Mouse (Mus musculus) layer of hippocampus, adult 9-11 months (tissue): ENCODE data around the gene Cep89.

Experiments used
- DNase-seq: peaks from one replicate; pipeline ENCODE4 v3.0.0; 2022

The Cep89 gene

DNA sequence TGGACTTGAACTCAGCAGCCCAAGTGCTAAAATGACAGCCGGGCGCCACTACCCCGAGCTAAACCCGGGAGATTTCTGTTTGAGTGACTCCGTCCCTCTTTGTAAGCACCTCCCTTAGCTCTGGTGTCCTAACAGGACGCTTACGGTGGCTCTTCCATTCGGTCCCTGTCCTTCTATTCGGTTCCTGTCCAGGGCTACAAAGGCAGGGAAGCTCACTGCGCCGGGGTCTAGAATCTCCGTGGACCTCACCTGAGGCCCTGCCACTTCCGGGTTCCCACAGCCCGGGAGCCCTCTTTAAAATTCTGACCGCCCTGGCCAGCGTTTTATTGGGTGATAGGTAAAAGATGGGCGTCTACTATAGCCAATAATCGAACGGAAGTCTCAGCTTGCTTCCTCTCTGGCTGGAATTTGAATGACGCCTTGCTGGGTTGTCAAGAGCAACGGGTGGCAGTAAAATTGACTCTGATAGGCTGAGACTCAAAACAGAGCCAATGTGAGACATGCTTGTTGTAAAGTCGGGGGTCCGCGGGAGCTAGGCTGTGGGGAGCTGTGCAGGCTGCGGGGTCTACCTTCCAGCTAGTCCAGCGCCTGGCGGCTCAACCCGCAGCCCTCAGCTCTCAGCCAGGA, at the start of gene Cep89, which contains the start of gene Faap24:
Gene Cep89 (plus strand): TSS at position 494 of the 627 bp plus-strand sequence.
Gene Faap24 (minus strand): TSS at position 295 of the 627 bp plus-strand sequence.
- peak; percentile 98 for DNase-seq

DNA sequence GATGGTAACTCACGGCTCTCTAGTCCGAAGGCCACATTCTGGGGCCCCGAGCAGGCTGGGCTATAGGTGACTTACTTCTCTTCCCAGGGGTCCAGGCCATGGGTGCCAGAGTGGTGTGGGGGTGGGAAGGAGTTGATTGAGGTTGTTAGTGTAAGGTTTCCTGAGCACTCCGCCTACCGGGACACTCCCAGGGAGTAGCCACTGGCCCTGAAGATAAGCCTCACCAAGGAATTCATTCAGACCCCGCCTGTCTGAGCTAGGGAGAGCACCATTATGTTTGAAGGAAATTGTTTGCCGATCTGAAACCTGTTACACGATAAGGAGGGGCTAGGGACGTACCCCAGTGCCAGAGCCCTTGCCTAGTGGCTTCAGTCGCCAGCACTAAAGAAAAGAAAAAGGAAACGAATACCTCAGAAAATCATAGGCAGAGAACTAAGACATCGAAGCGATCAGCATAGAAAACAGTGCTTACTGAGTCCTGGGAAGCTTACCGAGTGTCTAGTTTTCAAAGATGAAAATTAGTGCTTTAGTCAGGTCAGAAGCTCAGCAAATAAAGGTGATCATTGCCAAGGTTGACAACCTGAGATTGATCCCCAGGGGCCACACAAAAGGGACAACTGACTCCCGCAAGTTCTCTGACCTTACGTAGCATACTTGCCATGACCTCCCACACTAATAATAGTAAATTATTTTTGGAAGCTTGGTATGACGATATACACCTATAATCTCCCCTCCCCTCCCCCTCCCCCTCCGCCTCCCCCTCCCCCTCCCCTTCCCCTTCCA, 48.7 kb upstream of the Cep89 start:
- DNase-seq = no peak

DNA sequence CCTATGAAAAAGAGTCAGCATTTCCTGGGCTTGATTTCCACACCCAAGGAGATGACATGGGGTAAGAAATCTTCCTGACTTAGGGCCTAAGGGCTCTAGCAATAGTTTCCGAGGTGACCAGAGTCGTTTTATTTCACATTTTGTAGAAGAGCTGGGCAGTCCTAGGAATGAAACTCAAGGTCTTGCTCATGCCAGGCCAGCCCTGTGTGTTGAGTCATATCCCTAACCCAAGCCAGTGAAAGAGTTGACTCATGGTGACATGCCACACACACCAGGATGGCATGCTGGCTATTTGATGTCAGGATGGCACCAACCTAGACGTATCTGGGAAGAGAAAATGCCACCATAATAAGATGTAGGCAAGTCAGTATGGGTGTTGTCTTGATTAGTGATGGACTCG, 47.8 kb upstream of the Cep89 start:
- no peak for DNase-seq

DNA sequence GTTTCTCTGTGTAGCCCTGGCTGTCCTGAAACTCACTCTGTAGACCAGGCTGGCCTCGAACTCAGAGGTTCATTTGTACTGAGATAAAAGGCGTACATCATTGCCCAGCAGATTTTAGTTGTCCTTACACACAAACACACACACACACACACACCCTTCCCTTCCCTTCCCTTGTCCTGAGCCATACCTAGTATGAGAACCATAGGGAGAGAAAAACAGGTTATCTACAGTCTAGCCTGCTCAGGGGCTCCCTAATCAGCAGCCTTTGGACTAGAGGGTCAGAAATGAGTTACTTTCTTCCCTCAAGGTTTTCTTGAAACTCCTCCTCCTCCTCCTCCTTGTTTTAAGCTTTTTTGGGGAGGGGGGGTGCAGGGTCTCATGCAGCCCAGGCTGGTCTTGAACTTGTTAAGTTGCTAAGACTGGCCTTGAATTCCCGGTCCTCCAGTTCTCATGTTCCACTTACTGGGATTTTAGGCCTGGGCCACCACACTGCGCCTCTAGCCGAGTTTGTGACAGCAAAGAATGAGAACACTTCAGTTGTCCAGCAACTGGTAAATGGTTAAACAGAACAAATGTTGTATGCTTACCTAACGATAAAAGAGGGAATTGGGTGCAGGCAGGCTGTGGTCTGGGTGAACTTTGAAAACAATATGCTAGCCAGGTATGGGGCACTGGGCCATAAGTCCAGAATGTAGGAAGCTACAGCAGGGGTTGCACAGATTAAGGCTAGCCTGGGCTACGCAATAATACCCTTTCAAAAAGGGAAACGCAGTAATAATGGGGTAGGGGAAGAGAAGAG, 46.8 kb upstream of the Cep89 start:
- DNase-seq = no peak

DNA sequence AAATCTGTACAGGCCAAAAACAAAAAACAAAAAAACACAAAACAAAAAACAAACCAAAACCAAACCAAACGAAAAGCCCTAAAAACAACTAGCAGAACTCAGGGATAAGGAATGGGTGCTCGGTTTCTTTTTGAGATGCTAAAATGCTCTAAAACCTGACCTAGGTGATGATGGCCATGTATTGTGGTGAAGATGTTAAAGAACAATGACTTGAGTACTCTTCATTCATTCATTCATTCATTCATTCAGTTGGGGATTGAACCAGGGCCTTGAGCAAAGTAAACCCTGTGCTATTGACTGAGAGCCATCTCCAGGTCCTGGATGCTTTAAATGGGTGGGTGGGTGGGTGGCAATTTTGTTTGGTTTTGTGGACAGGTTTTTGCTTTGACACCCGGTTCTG, 45.7 kb upstream of the Cep89 start:
- DNase-seq = no peak

DNA sequence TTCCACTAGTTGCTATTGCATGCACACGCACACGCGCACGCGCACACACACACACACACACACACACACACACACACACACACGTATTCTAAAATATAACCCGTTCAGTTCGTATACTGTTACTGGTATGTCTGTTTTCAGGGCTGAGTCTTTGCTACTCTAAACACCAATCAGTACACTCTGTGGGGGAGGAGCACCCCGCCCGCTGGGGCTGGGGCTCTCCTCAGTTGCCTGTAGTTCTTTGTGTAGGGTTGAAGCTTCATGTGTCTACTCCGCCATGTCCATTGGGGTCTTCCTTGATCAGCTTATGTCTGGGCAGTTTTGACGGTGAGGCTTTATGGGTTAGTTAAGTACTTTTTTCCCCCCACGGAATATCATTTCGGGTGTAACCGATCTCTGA, 43.5 kb upstream of the Cep89 start:
- no peak for DNase-seq

DNA sequence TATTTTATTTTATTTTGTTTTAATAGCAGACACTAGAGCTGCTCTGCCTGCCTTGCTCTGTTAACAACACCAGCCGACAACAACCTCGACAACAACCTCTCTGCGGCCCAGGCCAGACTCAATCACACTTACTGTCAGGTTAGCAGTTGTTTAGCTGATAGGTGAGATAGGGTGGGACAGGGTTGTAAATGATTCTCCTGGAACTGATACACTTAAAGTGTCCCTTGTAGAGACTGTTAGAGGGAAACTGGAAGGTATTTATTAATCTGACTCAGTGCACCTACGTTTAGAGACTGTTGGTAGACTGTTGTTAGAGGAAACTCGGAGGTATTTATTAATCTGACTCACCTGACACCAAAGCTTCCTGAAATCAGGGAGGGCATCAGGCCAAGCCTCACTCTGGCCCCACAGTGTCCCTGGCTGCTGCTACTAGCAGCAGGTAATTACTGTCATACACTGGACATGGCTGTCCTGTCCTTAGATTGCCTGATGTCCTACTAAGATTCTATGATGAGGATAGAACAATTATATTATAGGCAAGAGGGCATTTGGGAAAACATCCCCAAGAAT, 41.4 kb upstream of the Cep89 start:
- no peak for DNase-seq

DNA sequence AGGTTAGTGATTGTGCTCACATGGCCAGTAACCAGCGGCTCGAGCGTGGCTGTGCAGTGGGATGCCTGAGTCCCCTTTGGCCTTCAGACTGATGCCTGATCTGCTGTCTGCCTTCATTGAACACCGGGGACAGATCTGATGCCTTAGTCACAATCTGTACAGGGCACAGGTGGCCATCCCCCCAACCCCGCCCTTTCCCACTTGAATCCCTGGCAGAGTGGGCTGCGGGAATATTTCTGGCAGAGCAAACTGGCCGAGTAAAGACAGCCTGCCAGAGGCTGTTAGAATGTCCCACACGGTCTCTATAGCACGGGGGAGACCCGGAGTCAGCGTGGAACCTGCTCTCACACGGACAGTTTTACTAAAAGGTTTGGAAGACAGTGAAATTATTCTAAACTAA, 39.2 kb upstream of the Cep89 start:
- no peak for DNase-seq

DNA sequence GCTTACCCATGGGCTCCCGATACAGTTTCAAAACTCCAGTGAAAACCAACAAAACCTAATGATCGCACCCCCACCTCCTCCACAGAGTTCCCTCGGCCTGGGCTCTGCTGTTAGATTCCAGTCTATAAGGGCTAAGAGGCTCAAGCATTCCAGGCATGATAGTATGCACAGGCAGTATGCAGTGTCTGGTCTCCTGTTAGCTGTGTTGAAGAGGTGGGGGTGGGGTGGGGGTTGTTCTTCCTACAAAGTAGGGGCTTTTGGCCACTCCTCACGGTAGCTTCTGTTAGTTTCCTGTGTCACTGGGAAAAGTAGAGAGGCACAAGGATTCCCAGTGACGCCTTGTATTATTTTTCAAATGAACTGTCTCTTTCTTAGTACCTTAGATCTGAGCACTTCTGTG, 34.6 kb upstream of the Cep89 start:
- no peak for DNase-seq

DNA sequence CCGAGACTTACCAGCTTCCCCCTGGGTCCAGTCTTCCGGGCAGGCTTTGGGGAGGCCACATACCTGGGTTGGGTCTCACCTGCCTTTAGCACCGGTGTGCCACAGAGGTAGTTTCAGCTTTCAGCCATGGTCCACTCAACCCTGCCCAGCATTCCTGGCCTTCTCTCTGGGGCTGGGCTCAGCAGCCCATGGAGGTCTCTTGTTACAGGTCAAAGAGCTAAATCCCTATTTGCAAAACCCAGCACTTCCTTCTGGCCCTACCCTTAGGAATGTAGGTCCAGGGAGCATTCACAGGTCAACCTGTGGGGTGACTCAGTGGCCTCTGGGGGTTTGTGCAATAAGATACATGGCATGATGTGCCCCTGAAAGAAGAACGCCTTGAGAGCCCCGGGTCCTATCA, 34.0 kb upstream of the Cep89 start:
- DNase-seq = no peak

DNA sequence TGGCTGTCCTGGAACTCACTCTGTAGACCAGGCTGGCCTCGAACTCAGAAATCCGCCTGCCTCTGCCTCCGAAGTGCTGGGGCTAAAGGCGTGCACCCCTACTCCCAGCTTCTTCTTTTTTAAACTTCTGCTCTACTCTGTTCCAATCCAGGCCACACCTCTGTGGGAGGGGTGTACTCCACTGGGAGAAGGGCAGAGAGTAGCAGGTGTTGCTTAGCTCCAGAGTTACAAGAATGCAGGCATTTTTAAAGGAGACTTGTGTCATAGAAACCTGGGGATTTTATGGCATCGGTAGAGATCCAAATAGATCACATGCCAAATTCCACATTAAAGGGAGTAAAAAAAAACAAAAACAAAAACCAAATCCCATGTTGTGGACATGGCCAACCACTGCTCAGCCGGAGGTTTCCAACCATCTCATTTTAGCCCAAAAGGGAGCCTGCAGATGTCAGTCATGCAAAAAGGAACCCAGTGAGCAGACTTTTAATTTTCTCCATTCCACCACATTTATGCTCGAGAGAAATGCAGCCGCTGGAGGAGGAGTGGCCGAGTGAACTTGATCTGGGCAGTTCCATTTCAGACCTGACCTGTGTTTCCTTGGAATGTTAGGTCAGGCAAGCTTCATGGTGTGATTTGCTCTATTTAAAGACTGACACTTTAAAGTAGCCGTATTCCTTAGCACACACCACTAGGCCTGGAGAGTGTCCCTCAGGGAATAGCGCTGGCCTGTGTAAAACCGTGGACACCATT, 31.5 kb upstream of the Cep89 start:
- no peak for DNase-seq

DNA sequence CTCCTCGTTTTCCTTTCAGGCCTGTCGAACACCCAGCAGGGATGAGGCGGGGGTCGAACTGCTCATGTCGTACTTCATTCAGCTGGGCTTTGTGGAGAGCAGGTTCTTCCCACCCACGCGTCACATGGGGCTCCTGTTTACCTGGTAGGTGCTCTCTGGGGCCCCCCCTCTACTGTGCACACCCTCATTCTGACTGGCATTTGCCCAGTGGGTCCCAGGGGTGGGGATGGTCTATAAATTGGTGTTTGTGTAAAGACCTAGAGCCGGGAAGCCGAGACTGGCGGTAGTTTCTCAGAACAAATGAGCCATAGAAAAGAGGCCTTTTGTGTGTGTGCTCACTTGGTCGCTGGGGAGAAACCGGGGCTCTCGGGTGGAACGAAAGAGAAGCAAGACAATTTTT, 25.7 kb upstream of the Cep89 start:
- no peak for DNase-seq

DNA sequence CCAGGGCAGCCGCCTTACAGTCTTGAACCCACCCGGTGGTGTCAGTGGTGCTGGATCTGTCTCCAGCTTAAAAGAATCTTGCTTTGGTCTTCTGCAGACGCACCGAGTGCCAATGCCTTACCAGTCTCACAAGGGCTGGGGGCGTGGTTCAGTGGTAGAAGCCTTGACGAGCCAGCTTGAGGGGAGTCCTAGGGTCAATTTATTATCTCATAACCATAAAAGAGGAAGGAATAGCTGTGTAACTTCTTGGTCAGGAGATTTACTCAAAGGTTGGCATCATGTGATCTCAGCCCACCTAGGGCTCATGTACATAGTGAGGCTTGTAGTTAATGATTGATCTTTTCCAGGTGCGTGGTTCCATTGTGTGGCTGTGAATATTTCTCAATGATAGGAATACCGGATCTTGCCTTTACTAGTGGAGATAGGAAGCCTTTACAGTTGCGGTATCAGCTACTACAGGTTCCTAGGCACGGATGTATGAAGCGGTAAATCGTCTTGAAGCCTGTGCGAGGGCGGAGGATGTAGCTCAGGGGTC, 24.3 kb upstream of the Cep89 start:
- DNase-seq = no peak

DNA sequence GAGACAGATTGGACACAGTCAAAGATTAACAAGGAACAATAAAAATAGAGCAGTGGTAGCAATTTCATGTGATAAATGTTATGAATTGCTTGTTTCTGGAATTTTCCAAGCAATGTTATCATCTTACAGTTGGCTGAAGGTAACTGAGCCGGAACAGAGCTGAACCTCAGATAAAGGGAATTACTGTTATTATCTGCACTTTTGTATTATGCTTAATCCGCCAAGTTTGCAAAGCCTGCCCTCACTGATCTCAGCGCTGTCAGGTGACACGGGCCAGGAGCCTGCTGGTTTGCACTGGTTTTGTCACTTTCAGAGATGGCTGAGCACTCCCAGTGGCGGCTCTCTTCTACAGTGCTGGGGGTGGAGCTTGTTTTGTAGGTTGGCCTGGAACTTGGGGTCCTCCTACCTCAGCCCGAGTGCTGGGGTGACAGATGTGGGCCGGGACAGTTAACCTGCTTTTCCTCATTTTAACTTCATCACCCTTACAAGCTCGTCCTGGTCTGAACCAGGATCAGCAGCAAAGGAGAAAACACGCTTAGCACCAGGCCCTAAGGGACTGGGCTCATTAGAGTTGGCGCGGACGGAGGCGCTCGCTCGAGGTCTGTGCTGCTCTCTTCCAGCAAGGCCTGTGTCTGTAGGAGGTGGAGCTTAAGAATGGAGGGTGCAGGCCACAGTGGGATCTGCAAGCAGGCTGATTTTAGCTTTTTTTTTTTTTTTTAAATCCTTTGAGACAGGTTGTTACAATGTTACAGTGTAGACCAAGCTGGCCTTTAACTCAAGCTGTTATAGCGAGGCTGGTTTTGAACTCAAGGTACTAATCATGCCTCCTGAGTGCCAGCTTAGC, 23.5 kb upstream of the Cep89 start:
- DNase-seq = no peak

DNA sequence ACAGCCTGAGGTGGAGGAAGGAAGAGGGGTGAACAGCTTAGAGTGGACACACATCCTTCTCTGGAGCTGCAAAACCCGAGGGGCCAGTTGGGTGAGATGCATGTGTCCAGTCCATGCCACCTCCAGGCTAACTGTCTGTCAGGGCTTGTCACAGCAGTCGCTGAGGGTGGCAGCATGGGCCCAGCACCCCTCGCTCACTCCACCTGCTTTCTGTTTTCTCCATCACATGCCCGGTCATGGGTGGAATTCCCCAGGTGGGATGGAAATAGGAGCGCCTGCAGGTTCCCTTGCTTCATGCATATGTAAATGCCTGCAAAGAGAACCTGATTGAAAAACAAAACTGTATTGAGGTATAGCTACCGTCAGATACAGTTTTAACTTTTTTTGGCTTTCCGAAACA, 22.6 kb upstream of the Cep89 start:
- no peak for DNase-seq

DNA sequence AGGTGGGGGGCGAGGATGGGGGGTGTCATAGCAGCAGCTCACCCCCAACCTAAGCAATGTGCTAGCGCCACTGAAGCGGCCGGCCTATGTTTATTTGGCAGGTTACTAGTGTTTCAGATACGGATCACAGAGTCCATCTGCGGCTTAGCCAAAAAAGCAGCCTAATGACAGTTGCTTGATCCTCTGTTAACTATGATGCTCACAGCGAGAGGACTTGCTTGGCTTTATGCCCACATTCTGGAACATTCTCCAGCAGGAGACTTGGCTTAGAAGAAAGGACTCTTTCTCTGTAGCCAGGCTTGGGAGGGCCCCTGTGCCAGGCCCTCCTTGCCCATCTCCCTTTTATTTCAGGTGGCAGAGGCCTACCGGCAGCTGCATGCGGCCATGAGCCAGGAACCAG, 20.2 kb upstream of the Cep89 start:
- DNase-seq = no peak

DNA sequence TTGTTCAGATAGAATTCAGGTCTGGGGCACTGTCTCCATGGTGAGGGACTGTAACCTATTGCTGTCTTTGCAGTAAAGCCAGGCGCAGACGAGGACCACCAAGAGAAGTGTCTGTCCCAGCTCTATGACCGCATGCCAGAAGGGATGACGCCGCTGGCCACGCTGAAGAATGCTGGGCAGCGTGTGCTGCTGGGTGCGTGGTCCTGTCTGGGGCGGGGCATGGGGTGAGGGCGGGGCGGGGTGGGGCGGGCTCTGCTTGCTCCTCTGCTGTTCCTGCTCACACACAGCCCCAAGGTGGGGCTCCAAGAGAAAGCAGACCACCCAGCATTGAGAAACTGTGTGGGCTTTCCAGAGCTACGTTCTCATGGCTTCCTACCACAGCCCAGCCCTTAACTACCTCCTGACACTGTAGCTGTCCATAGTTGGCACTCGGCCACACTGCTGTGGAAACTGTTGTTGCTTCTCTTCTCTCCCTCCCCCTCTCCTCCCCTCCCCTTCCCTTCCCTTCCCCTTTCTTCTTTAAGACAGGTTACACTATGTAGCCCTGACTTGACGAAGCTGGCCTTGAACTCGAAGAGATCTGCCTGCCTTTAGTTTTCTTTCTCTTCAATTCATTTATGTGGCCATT, 17.2 kb upstream of the Cep89 start:
- DNase-seq = no peak

DNA sequence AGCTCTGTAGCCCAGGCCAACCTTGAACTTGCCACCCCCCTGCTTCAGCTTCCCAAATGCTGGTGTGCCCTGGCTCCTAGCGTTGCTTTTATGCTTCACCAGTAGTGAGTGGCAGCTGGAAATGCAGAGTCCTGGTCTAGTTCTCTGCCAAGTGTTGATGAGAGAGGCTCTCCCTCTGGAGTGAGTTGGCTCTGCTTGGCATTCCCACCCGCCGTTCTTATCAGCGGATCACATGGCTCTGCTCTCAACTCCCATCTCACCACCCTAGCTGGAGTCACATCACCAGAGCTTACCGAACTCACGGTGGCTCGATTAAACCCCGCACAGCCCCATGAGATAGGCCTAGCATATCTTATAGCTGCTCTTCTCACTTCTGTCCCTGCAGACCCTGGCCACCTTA, 16.5 kb upstream of the Cep89 start:
- no peak for DNase-seq

DNA sequence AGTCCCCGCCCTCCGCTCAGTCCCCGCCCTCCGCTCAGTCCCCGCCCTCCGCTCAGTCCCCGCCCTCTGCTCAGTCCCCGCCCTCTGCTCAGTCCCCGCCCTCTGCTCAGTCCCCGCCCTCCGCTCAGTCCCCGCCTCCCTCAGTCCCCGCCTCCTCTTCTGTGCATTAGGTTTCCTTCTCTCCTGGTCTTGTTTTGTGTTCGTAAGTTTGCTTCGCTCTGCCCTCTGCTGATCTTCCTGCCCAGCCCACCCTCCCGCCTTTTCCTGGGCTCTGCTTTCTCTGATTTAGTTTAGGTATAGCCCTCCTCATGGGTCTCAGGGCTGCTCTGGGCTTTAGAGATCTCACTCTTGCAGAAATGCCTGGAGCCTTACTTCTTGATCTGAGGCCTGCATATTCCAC, 15.0 kb upstream of the Cep89 start:
- no peak for DNase-seq

DNA sequence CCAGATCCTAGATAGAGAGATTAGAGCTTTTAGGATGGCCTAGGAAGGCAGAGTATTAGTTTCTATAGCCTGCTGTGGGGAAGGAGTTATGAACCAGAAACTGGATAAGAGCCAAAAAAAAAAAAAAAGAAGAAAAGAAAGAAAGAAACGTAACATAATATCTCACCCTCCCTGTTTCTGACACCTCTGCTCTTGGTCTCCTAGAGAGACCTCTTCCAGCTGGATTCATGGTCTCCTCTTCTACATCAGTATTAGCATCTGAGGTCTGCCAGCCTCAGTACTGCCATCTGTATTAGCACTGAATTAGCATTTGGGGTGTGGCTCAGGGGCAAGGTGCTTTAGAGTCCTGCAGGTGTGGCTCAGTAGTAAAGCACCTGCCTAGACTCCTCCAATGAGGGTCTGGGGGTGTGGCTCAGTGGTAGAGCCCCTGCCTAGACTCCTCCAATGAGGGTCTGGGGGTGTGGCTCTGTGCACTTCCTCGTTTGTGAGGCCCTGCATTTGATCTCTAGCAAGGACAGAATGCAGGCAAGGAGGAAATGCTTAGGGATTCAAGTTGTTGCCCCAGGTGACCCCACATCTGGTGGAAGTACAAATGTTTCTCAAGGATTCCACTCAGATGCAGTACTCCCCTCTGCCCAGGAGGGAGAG, 14.0 kb upstream of the Cep89 start:
- no peak for DNase-seq
